Mouse (Mus musculus) kidney, postnatal 10 days (tissue): ENCODE measurements at regions not wholly inside any gene's neighbourhood (a gene's known extent, or its start where the extent isn't known, plus 50 kb on each side); places are given as distances from the start of the nearest gene placed in this dataset.
A peak's percentile ranks its signal among the peaks of the same experiment; 100 is the strongest.

Experiments used
- DNase-seq: peaks from one replicate; pipeline ENCODE4 v3.0.0; 2021; ENCODE audit warnings: mixed read lengths

DNA sequence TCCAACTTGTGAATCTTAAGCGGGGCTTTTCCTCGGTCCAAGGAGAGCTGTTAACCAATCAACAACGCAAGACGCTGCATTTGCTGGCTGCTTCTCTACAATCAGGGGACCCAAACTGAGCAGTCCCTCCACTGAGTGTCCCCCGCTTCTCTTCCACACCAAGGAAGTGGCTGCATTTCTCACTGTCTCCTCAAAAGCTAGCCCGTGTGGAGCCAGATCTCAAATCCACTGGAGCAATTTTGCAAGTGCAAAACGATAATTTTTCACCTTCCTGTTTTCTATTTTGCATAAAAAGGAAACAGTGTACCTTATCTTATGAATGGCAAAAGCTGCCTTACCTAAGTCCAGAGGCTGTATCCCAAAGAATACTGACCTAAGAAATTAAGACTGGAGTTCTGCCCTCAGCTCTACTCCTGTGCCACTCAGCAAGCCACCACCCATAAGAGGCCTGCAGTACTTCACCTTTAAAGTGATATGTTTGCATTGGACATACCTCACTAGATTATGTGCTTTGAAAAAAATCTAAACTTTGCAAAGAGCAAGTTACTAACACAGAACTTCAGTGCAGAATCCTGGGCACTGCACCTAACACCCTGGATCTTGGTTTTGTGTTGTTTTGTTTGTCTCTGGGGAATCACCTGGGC lies 52.7 kb upstream of the Nap1l1 start:
- peak; percentile 15 for DNase-seq

GRCm38 (mm10) chr10:111422057-111422456 lies 51.0 kb upstream of the Nap1l1 start:
- DNase-seq, result no peak

- DNase-seq, result peak; percentile 38
Measured at GRCm38 (mm10) chr10:111422649-111423048, 50.4 kb upstream of the Nap1l1 start.
